Mouse (Mus musculus) forebrain, embryonic 14.5 days (tissue): ENCODE measurements at regions not wholly inside any gene's neighbourhood (a gene's known extent, or its start where the extent isn't known, plus 50 kb on each side); places are given as distances from the start of the nearest gene placed in this dataset.

ENCODE experiments used
- ATAC-seq: fragments of 200-750 bp; cut with Nextera tagmentation; 2 replicates; pipeline ENCODE4 v1.8.0; 2017; ENCODE audit warnings: mild to moderate bottlenecking, moderate library complexity
- DNase-seq: peaks from one replicate; pipeline ENCODE4 v3.0.0-alpha.2; 2015; ENCODE audit warnings: low spot score
- H3K27ac ChIP-seq: fragments of 300-500 bp; sonication (generic); 2 replicates; pipeline ENCODE4 v1.5.1; 2014; ENCODE audit warnings: low read depth, mild to moderate bottlenecking, control low read depth, low read length, moderate library complexity
- H3K27me3 ChIP-seq: fragments of 300-500 bp; sonication (generic); replicated peaks from 2 replicates; pipeline ENCODE4 v1.6.1; 2014; ENCODE audit warnings: low read length, control low read depth, mixed read lengths; ENCODE audit not compliant: control insufficient read depth, insufficient read depth
- H3K36me3 ChIP-seq: fragments of 300-500 bp; sonication (generic); 2 replicates; pipeline ENCODE4 v1.6.1; 2014; ENCODE audit warnings: low read length, control low read depth; ENCODE audit not compliant: control insufficient read depth, insufficient read depth
- H3K4me1 ChIP-seq: fragments of 300-500 bp; sonication (generic); 2 replicates; pipeline ENCODE4 v1.6.1; 2014; ENCODE audit warnings: antibody characterized with exemption, low read length, control low read depth; ENCODE audit not compliant: control insufficient read depth, insufficient read depth
- H3K4me2 ChIP-seq: fragments of 300-500 bp; sonication (generic); 2 replicates; pipeline ENCODE4 v1.6.1; 2014; ENCODE audit warnings: mild to moderate bottlenecking, control low read depth, low read length
- H3K4me3 ChIP-seq: fragments of 300-500 bp; sonication (generic); 2 replicates; pipeline ENCODE4 v1.5.1; 2014; ENCODE audit warnings: low read depth, low read length, control low read depth
- H3K9ac ChIP-seq: fragments of 300-500 bp; sonication (generic); 2 replicates; pipeline ENCODE4 v1.6.1; 2014; ENCODE audit warnings: mild to moderate bottlenecking, low read length, control low read depth, moderate library complexity
- H3K9me3 ChIP-seq: fragments of 300-500 bp; sonication (generic); replicated peaks from 2 replicates; pipeline ENCODE4 v1.6.1; 2016; ENCODE audit warnings: low read length, control low read depth, mixed read lengths; ENCODE audit not compliant: control insufficient read depth
- WGBS: fragments of 180-500 bp; shearing (Covaris S2); extraction: QIAGEN DNeasy Blood & Tissue Kit; methylation state at CpG from one replicate; pipeline ENCODE4 v1.1.7; 2014; 5-methylcytosine and 5-hydroxymethylcytosine counted together

- H3K4me1 ChIP-seq, result peaks cover 34% of the 10 kb centered on the region
- H3K36me3 ChIP-seq, result no peaks in the 10 kb centered on the region
- ATAC-seq, result no peak; the same call in 1 of the 2 replicates
- no peaks in the 10 kb centered on the region for H3K9me3 ChIP-seq
- no peak overlapping the region for H3K9ac ChIP-seq
- H3K4me3 ChIP-seq, result no peak overlapping the region
- no peak overlapping the region for H3K27ac ChIP-seq
- H3K4me2 ChIP-seq, result no peak overlapping the region
- DNase-seq, result peak; percentile 63
- no peaks in the 10 kb centered on the region for H3K27me3 ChIP-seq
- 63% methylated on average over 5 of the region's 5 CpGs for WGBS
These were observed 54.6 kb downstream of the Gm11733 start for GRCm38 (mm10) chr11:117538732-117539131.

GRCm38 (mm10) chr11:117540609-117541008 is 56.4 kb downstream of the Gm11733 start:
- peaks cover 26% of the 10 kb centered on the region for H3K4me1 ChIP-seq
- no peaks in the 10 kb centered on the region for H3K36me3 ChIP-seq
- ATAC-seq, result peak; percentile 24
- no peak overlapping the region for H3K4me2 ChIP-seq
- peak overlapping the region; percentile 29; the same call in 1 of the 2 replicates for H3K9ac ChIP-seq
- WGBS, result 19% methylated on average over 5 of the region's 5 CpGs
- no peaks in the 10 kb centered on the region for H3K9me3 ChIP-seq
- H3K4me3 ChIP-seq, result no peak overlapping the region
- H3K27me3 ChIP-seq, result no peaks in the 10 kb centered on the region
- peak overlapping the region; percentile 83 for H3K27ac ChIP-seq
- DNase-seq, result no peak

GRCm38 (mm10) chr11:117541205-117541884 is 57.2 kb downstream of the Gm11733 start:
- 2% methylated on average over 6 of the region's 6 CpGs for WGBS
- H3K4me1 ChIP-seq, result peaks cover 21% of the 10 kb centered on the region
- no peaks in the 10 kb centered on the region for H3K36me3 ChIP-seq
- peak overlapping the region; percentile 29; the same call in 1 of the 2 replicates for H3K9ac ChIP-seq
- peak overlapping the region; percentile 2; the same call in 1 of the 2 replicates for H3K4me2 ChIP-seq
- H3K4me3 ChIP-seq, result no peak overlapping the region
- H3K27ac ChIP-seq, result peak overlapping the region; percentile 83
- no peaks in the 10 kb centered on the region for H3K9me3 ChIP-seq
- DNase-seq (peak; percentile 89), ATAC-seq (peak; percentile 81)
- H3K27me3 ChIP-seq, result no peaks in the 10 kb centered on the region

- Histone ChIP-seq H3K27me3 (no peaks in the 10 kb centered on the region), H3K4me3 (no peak overlapping the region), H3K9ac (no peak overlapping the region), H3K36me3 (no peaks in the 10 kb centered on the region), H3K27ac (no peak overlapping the region), H3K4me2 (no peak overlapping the region), H3K4me1 (peaks cover 21% of the 10 kb centered on the region), H3K9me3 (no peaks in the 10 kb centered on the region)
- WGBS, result 36% methylated on average over 6 of the region's 6 CpGs
- no peak for ATAC-seq
- no peak for DNase-seq
These were observed 59.0 kb downstream of the Gm11733 start for GRCm38 (mm10) chr11:117543191-117543590.

- Histone ChIP-seq H3K27me3 (no peaks in the 10 kb centered on the region), H3K36me3 (no peaks in the 10 kb centered on the region), H3K4me1 (peaks cover 21% of the 10 kb centered on the region), H3K4me3 (no peak overlapping the region), H3K9ac (no peak overlapping the region), H3K4me2 (no peak overlapping the region), H3K9me3 (no peaks in the 10 kb centered on the region), H3K27ac (no peak overlapping the region)
- WGBS, result 25% methylated on average over 6 of the region's 6 CpGs
- no peak for DNase-seq
- no peak for ATAC-seq
These were observed 60.3 kb downstream of the Gm11733 start for GRCm38 (mm10) chr11:117544507-117544906.

GRCm38 (mm10) chr11:117544926-117545325 is 60.8 kb downstream of the Gm11733 start:
- Histone ChIP-seq H3K27ac (no peak overlapping the region), H3K4me2 (no peak overlapping the region), H3K27me3 (no peaks in the 10 kb centered on the region), H3K9me3 (no peaks in the 10 kb centered on the region), H3K4me3 (no peak overlapping the region), H3K36me3 (no peaks in the 10 kb centered on the region), H3K9ac (no peak overlapping the region), H3K4me1 (peaks cover 20% of the 10 kb centered on the region)
- no peak for DNase-seq
- ATAC-seq, result no peak
- 64% methylated on average over 3 of the region's 3 CpGs for WGBS

- Histone ChIP-seq H3K4me1 (no peaks in the 10 kb centered on the region), H3K27me3 (no peaks in the 10 kb centered on the region), H3K4me2 (no peak overlapping the region), H3K36me3 (no peaks in the 10 kb centered on the region), H3K4me3 (no peak overlapping the region), H3K27ac (no peak overlapping the region), H3K9ac (no peak overlapping the region), H3K9me3 (no peaks in the 10 kb centered on the region)
- no peak for ATAC-seq
- DNase-seq, result peak; percentile 36
- 87% methylated on average over 5 of the region's 5 CpGs for WGBS
These were observed 67.8 kb downstream of the Gm11733 start for GRCm38 (mm10) chr11:117551926-117552325.

- no peak overlapping the region for H3K4me2 ChIP-seq
- no peak overlapping the region for H3K9ac ChIP-seq
- no peak overlapping the region for H3K27ac ChIP-seq
- H3K4me3 ChIP-seq, result no peak overlapping the region
- H3K4me1 ChIP-seq, result no peaks in the 10 kb centered on the region
- ATAC-seq, result no peak
- DNase-seq, result no peak
- no peaks in the 10 kb centered on the region for H3K9me3 ChIP-seq
- WGBS, result 94% methylated on average over 8 of the region's 8 CpGs
- no peaks in the 10 kb centered on the region for H3K27me3 ChIP-seq
- H3K36me3 ChIP-seq, result no peaks in the 10 kb centered on the region
These were observed 68.3 kb downstream of the Gm11733 start for GRCm38 (mm10) chr11:117552430-117552969.

- ATAC-seq (no peak), DNase-seq (no peak)
- H3K9ac ChIP-seq, result no peak overlapping the region
- H3K27me3 ChIP-seq, result no peaks in the 10 kb centered on the region
- H3K9me3 ChIP-seq, result no peaks in the 10 kb centered on the region
- H3K27ac ChIP-seq, result no peak overlapping the region
- no peak overlapping the region for H3K4me3 ChIP-seq
- no peaks in the 10 kb centered on the region for H3K36me3 ChIP-seq
- WGBS, result 69% methylated on average over 10 of the region's 10 CpGs
- no peaks in the 10 kb centered on the region for H3K4me1 ChIP-seq
- H3K4me2 ChIP-seq, result no peak overlapping the region
These were observed 69.9 kb downstream of the Gm11733 start for GRCm38 (mm10) chr11:117554111-117554510.
